Mouse (Mus musculus) ES-Bruce4 (cell line): ENCODE results near the gene Gm28635. TPM values are rescaled to one million over a fixed set of nuclear protein-coding genes. Genes with fewer than 3 reads are reported as not detected.
A peak's percentile ranks its signal among the peaks of the same experiment; 100 is the strongest.

Experiments used
- H3K27ac ChIP-seq: 2 replicates; pipeline ENCODE4 v1.5.1; 2012; ENCODE audit warnings: low read length, inconsistent platforms; ENCODE audit not compliant: insufficient read depth
- H3K27me3 ChIP-seq: 2 replicates; pipeline ENCODE4 v1.6.1; 2012; ENCODE audit warnings: mild to moderate bottlenecking, low read length, inconsistent platforms; ENCODE audit not compliant: control insufficient read depth, poor library complexity, insufficient read depth, severe bottlenecking
- H3K36me3 ChIP-seq: 2 replicates; pipeline ENCODE4 v1.6.1; 2012; ENCODE audit warnings: inconsistent platforms, mild to moderate bottlenecking, low read length, moderate library complexity; ENCODE audit not compliant: control insufficient read depth, poor library complexity, insufficient read depth, severe bottlenecking
- H3K4me1 ChIP-seq: one replicate; pipeline ENCODE4 v1.8.1; 2011; ENCODE audit warnings: low read length; ENCODE audit not compliant: control insufficient read depth, insufficient read depth
- H3K4me3 ChIP-seq: 2 replicates; pipeline ENCODE4 v1.5.1; 2011; ENCODE audit warnings: low read depth, mild to moderate bottlenecking, low read length
- H3K9ac ChIP-seq: 2 replicates; pipeline ENCODE4 v1.6.1; 2012; ENCODE audit warnings: low read depth, mild to moderate bottlenecking, inconsistent platforms; ENCODE audit not compliant: poor library complexity, severe bottlenecking
- H3K9me3 ChIP-seq: replicated peaks from 2 replicates; pipeline ENCODE4 v1.6.1; 2012; ENCODE audit warnings: mild to moderate bottlenecking, low read length, inconsistent platforms; ENCODE audit not compliant: control insufficient read depth, poor library complexity, insufficient read depth, severe bottlenecking
- CTCF ChIP-seq: IDR thresholded peaks from one replicate; pipeline ENCODE4 v1.8.1; 2011; ENCODE audit warnings: low read depth, low read length
- EP300 ChIP-seq: IDR thresholded peaks from 2 replicates; pipeline ENCODE4 v1.6.1; 2011; ENCODE audit warnings: low read depth, low read length; ENCODE audit not compliant: insufficient read depth
- POLR2A ChIP-seq: IDR thresholded peaks from one replicate; pipeline ENCODE4 v1.8.1; 2011; ENCODE audit warnings: low read length; ENCODE audit not compliant: insufficient read depth
- polyA plus RNA-seq: library from polyadenylated mRNA; stranded (reverse); fragments of >200 nt; gene quantifications from 2 replicates; pipeline ENCODE4 v1.2.4, GENCODE M21; 2011; ENCODE audit warnings: low read depth; ENCODE audit not compliant: missing spikeins, insufficient read depth, insufficient read length

The Gm28635 gene
- polyA plus RNA-seq, 1 experiment = not detected

DNA sequence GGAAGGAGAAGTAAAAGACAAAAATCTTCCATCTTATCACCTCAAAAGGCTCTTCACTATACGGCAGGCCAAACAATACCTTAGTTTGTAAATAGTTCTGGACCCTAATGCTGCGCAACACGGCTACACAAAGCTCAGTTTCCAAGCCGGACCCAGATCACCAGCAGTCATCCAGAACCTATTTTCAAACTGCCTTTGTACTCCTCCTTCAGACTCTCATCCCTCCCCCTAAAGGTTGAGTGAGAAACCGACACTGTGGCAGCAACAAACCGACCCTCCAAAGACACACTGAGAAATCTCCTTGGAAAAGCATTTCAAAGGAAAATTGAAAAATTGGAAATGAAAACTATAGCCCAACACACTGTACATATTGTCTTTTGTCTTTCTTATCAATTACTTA lies 29.5 kb downstream of the Gm28635 start:
- H3K9ac ChIP-seq = peak overlapping the region; percentile 60
- peak overlapping the region; percentile 50 for H3K4me3 ChIP-seq
- no peaks in the 10 kb centered on the region for H3K36me3 ChIP-seq
- H3K27me3 ChIP-seq = no peaks in the 10 kb centered on the region
- H3K9me3 ChIP-seq = no peaks in the 10 kb centered on the region; the same call in 1 of the 2 replicates
- H3K4me1 ChIP-seq = no peaks in the 10 kb centered on the region
- 0 out of 2 replicates have a peak overlapping the region, but pooled peaks have one; percentile 19 for H3K27ac ChIP-seq
- no peak for TF ChIP-seq EP300
- TF ChIP-seq CTCF = no peak
- no peak for TF ChIP-seq POLR2A

DNA sequence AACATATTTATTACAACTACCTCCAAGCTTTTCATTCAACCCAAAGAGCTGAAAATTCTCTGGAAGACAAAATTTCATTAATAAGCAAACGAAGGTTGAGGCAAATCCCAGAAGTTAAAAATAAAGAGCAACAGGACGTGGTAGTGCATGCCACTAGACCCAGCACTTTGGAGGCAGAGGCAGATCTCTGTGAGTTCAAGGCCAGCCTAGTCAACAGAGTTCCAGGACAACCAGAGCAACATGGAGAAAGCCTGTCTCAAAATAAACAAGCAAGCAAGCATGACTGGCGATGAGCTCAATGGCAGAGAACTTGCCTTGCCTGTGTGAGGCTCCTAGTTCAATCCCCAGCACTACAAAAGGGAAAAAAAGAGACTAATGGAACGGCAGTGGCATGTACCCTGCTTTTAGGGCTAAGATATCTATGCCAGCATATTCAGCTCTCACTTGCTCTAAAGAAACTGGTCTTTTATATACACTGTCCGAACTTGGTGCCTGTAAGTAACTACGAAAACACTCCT lies 30.7 kb downstream of the Gm28635 start:
- Histone ChIP-seq H3K9me3 (no peaks in the 10 kb centered on the region; the same call in 1 of the 2 replicates), H3K36me3 (no peaks in the 10 kb centered on the region), H3K4me1 (no peaks in the 10 kb centered on the region), H3K27ac (no peak overlapping the region), H3K27me3 (no peaks in the 10 kb centered on the region), H3K4me3 (no peak overlapping the region), H3K9ac (no peak overlapping the region)
- no peak for TF ChIP-seq CTCF
- no peak for TF ChIP-seq POLR2A

- Histone ChIP-seq H3K36me3 (no peaks in the 10 kb centered on the region), H3K9ac (no peak overlapping the region), H3K27me3 (no peaks in the 10 kb centered on the region), H3K4me3 (no peak overlapping the region), H3K4me1 (no peaks in the 10 kb centered on the region), H3K27ac (no peak overlapping the region), H3K9me3 (no peaks in the 10 kb centered on the region; the same call in 1 of the 2 replicates)
- TF ChIP-seq POLR2A = no peak
- no peak for TF ChIP-seq CTCF
- TF ChIP-seq EP300 = no peak
Observed at GRCm38 (mm10) chr2:84646138-84646537, 31.7 kb downstream of the Gm28635 start.

DNA sequence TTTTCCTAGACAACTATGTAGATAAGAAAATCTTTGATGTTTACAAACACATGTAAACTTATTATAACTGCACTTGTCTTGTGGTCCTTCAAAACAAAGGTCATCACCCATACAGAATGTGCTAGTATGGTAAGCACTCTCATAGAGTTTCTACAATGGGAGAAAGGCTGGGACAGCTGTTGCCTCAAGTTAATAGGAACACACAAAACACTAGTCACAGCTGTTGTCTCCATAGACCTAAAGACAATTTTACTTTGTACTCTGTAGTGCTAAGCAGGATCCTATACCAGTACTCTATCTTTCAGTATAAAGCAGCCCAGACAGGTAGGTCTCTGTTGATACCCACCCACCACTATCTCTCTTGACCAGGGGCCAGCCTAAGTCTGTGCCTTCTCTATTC lies 37.0 kb downstream of the Gm28635 start:
- Histone ChIP-seq H3K9me3 (no peaks in the 10 kb centered on the region), H3K4me1 (no peaks in the 10 kb centered on the region), H3K27ac (no peak overlapping the region), H3K9ac (no peak overlapping the region), H3K36me3 (no peaks in the 10 kb centered on the region; the same call in 1 of the 2 replicates), H3K4me3 (no peak overlapping the region), H3K27me3 (no peaks in the 10 kb centered on the region)
- TF ChIP-seq EP300 (no peak), POLR2A (no peak), CTCF (no peak)

DNA sequence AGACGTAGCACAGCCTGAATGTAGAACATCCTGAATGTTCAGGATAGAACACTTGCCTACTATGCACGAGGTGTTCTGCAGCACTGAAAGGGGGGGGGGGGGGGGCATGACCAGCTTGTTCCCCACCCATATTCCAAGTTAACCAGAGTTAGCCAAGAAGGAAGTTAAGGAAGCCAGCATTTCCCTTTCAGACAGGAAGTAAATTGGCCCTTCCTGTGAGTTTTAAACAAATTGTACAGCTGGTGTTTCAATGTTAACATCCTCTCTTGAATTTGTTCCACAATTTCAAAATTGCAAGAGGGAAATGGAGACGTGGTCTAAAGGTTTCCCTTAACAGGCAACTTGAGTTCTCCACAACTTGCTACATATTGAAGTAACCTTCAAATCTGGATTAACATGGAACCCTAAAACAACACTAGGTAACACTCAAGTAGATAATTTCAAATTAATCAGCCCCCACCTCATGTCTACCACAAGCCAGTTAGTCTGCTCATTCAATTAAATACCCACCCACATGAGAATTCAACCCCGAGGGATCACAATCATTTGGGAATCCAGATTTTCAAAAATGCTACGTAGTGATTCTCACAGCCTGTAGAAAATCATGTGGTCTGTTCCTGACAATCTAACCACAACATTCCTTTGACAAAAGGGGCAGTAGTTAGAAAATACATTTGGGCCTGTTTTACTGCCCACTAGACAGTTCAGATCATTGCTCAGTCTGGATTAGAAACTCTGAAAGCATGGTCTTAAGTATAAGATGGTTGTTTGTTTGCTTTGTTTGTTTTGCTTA lies 39.2 kb downstream of the Gm28635 start:
- TF ChIP-seq EP300 = no peak
- TF ChIP-seq POLR2A = no peak
- TF ChIP-seq CTCF = no peak
- Histone ChIP-seq H3K27ac (no peak overlapping the region), H3K4me3 (no peak overlapping the region), H3K4me1 (peaks cover under 1% of the 10 kb centered on the region), H3K36me3 (no peaks in the 10 kb centered on the region; the same call in 1 of the 2 replicates), H3K27me3 (no peaks in the 10 kb centered on the region), H3K9ac (no peak overlapping the region), H3K9me3 (no peaks in the 10 kb centered on the region)
